Mouse (Mus musculus) gonadal fat pad, adult 2 months (tissue): ENCODE data around the gene Gmcl1. TPM values are rescaled to one million over a fixed set of nuclear protein-coding genes. Genes with fewer than 3 reads are reported as not detected.

ENCODE experiments used
- DNase-seq: peaks from one replicate; pipeline ENCODE4 v3.0.0-alpha.2; 2012; ENCODE audit warnings: low read depth
- polyA plus RNA-seq: library from polyadenylated mRNA; depleted of rRNA; stranded (reverse); fragments of >200 nt; gene quantifications from 2 replicates; pipeline ENCODE4 v1.2.3, GENCODE M21; 2012

Gene Gmcl1
- polyA plus RNA-seq, 1 experiment: 10.5 TPM

DNA sequence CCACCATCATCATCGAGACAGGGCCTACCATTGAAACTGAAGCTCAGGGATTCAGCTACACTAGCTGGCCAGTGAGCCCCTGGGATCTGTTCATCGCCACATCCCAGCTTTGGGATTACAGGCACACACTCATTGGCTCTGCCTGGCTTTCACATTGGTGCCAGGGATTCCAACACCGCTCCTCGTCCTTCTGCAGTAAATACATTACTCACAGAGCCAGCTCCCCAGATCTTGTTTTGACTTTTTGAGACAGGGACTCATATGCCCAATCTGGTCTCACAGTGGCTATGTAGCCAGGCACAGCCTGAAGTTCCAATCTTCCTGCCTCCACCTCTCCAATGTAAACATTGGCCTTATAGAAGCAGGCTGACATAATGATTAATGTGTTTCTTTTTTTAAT lies 3.1 kb upstream of the Gmcl1 start:
- DNase-seq: no peak

DNA sequence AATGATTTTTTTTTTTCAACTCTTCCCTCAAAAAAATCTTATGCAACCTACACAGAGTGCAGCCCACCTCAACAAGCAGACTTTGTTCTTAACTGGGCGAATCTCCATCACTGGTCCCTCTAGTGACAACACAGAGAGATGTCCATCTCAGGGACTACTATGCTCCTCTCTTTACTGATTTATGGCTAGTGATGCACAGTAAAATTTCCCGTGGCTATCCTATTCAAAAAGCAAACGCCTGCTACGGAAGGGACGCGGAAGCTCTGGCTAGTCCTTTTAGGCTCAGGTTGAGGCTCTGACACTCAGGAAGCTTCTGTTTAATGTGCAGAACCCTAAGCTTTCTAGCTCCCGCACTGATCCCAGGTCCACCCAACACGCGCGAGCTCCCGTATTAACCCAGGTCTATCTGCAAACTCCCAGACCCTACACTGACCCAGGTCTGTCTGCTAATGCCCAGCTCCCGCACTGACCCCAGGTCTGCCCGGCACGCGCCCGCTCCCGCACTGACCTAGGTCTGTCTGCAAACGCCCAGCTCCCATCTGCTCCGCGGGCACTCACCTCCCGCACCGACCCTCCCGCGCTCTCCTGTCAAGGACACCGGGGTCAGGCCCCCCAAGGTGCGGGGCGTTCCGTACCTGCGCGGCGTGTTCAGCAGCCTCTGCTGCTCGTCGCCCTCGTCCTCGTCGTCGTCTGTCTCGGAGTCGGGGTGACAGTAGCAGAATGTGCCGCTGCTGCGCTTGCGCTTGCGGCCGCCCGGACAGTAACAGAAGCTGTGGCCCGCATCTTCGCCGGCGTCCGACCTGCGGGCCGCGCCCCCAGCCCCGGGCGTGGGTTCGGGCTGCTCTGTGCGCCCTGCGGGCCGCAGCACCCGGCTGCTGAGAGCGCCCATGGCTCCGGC lies 658 bp downstream of the Gmcl1 start:
- DNase-seq: no peak

DNA sequence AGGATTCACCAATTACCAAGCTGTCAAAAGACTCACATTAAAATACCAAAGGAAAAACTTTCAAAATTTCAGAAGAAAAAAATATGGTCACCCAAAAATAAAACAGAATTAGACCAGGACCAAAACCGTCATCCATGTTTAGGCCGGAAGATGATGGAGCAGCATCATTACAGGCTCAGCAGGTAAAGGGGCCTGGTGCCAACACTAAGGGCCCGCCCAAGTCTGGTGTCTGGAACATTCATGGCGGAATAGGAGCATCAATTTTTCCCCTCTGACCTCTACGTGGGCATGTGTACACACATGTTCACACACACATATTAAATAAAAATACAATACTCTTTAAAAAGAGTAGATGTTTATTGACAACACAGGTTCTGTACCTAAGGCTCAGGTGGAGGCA lies 4.5 kb downstream of the Gmcl1 start:
- no peak for DNase-seq

DNA sequence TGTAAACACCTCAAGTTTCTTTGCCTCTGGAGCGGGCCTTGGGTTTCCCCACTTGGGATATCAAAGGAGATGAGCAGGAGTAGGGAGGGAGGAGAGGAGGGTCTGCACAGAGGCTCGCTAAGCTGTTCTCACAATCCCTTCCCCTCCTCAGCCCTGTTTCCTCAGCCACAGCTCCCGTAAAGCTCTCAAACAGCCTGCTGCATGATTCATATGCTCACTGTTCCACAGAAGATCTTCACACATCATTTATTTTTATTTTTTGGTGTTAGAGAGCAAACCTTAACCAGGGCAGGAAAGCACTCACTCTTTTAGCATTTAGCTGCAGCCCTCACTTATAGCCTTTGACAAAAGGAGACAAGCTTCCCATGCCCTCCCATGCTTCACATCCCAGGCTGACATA lies 11.2 kb downstream of the Gmcl1 start:
- no peak for DNase-seq

DNA sequence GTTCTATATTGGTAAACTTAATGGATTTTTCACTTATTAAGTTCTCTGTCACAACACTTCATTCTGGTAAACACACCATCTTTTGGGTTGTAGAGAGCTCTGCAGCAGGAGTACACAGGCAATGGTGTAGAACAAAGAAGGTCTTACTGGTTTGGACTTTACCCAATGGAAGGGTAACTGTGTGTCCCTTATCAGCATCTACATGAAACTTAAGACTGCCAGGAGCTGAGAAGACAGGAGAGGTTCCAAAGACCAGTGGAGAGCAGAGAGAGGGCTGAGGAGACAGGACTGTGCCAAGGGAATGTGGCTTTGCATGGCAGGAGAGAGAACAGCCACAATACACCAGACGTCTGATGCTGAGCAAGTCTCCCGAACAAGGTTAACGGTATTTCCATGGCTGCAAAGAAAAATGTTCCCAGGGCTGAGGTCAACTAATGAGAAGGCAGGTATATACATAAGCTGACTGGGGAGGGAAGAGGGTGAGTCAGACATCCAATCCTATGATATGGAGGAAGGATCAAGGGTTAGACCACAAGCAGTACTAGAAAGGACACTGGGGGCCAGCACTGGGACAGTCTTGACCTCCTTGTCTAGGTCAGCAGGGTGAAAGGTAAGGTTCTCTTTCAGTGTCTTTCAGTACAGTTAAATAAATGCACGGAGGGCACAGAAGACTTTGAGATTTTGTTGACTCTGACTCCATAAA lies 25.0 kb downstream of the Gmcl1 start:
- DNase-seq: no peak

DNA sequence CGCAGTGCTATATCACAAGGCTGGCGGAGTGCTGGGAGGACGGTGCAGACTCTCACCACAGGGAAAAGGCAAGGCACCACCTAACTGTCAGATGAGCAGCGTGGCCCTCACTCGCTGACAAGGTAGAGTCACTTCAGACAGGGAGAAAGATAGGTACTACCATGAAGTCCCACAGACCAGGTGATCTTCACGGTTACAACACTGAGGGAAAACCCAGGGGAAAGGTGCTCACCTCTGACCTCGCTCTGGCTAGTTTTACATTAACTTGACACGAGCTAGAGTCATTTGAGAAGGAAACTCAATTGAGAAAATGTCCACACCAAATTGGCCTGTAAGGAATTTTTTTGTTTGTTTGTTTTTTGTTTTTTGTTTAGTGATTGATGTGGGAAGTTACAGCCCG lies 30.6 kb downstream of the Gmcl1 start:
- DNase-seq: no peak

DNA sequence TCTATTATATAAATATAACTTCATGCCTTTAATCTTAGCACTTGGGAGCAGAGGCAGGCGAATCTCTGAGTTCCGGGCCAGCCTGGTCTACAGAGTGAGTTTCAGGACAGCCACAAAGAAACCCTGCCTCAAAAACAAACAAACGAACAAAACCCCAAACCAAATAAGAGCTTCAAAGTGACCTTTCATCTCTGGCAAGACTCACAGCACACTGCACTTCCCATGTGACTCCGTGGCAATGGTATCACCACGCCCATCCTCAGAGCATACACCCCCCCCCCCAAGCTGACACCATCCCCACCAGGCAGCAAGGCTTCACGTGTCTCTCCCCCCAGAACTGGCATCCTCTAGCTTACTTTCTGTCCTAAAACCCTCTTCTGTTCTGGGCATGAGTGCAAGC lies 35.3 kb downstream of the Gmcl1 start:
- no peak for DNase-seq

DNA sequence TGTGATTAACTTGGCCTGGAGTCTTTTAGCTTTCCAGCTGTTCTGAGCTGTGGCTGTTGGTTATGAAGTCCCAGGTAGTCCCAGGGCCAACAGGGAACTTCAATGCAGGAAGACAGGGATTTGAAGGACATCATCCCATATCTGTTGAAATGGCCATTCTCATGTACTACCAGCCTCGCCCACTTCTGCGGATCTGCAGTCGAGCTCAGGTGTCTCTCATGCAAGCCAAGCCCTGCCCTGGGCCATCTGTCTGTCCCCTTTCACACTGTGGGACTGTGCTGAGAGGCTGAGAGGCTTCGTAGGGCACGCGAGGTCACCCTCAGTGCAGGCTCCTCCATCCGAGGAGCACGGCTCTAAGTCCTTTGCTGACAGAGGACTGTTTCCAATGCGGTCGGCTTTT lies 37.0 kb downstream of the Gmcl1 start:
- no peak for DNase-seq

DNA sequence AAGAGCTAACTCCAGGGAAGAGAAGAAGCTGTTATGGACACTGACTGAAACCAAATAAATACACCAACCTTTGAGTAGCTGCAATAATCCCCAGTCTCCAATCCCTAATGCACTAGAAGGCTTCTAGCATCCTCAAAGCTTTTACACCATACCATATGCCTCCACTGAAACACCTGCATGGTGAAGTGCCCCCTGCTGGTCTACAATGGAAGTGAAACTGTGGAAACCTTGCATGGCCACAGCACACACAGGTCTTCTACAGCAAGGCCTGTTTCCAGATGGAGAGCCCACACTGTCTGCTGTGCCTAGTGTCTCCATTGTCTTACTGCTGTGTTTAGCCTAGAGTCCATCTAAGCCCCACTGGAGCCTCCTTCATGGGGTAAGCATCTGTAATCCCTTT lies 38.7 kb downstream of the Gmcl1 start:
- no peak for DNase-seq

DNA sequence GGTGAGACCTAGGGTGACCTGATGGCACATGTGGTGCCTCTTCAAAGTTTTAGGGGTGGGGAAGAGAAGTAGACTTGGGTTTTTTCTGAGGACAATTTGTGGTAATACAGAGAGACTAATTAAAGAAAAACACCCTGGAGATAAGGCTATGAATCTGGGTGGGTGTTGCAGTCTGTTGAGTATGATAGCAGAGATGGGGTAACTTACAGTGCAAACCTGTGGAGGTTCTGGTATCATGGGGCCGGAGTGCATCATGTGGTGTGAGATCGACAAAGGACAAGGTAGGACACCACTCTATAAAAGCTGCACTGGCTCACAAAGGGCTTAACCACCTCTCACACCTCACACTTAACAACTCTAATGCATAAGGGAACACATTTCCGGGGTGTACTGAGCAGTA lies 43.5 kb downstream of the Gmcl1 start:
- no peak for DNase-seq

DNA sequence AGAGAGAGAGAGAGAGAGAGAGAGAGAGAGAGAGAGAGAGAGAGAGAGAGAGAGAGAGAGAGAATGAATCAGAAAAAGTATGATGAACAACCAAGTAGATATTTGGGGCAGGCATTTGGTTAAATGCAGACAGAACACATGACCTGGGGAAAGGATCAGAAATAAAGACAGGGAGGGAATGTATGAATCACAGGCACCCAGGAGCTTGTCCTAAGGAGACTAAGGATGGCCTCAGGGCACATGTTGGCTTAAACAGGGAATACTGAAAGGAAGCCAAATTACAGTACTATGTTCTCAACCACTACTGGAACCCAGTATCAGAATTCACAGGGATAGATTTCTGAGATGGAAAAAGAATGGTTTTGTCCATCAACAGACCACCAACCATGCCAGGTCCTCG lies 46.2 kb downstream of the Gmcl1 start:
- no peak for DNase-seq

DNA sequence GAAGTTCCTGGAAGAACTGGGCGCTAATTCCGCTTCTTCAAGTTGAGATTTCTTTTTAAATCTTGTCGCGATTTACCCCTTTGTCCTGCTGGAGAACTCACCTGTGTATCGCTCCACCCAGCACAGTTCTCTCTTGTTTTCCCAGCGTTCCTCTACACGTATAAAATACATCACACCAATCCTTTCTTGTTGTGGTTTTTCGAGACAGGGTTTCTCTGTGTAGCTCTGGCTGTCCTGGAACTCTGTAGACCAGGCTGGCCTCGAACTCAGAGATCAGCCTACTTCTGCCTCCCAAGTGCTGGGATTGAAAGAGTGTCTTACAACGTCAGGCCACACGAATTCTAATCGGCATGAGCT lies 48.5 kb downstream of the Gmcl1 start:
- no peak for DNase-seq

DNA sequence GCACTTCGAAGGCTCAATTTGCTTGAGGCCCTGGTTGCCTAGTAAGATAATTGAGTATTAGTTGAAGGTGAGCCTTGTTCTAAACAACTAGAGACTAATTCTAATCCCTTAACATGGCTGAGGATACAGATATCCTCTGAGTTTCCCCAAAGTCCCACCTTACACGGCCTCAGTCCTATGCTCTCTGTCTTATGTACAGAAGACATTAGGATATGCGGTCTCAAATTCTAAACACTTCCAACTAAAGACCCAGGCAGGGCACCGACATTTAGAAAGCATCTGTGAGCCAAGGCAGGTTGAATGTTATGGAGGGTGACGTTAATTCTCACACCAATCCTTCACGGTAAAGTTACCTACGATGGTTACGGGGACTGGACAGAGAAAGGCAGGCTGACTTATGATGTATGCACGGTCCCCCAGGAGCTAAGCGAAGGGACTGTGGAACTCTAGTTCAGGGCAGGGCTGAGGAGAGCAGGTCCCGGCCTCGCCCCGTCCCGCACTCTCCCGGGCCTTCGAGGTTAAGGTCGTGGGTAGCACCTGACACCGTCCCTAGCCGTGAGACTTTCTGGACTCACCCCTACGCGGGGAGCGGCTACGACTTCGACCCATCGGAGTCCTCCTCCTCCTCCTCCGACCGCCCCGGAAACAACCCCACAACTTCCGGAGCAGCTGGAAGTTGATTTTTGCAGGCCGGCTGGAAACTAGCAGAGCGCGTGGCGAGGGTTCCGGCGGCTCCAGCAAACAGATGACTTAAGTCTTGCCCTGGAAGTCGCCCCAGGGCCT lies 49.1 kb downstream of the Gmcl1 start, which contains the start of gene Snrnp27:
Gene Snrnp27 (minus strand): TSS at position 651 of the 783 bp plus-strand sequence.
- DNase-seq: peak; percentile 52

DNA sequence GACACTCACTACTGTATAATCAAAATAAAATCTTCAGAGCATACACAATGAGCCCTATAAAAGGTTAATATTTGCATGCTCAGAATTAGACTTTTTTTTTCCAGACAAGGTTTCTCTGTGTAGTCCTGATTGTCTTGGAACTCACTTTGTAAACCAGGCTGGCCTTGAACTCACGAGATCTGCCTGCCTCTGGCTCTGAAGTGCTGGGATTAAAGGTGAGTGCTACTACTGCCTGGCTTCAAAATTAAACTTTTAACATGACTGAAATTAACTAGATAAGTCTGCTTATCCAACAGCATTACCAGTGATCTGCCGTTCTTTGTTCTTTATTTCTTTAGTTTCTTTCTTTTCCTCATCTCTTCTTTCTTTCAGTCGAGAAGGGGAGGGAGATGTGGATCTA lies 51.9 kb downstream of the Gmcl1 start:
- DNase-seq: no peak

DNA sequence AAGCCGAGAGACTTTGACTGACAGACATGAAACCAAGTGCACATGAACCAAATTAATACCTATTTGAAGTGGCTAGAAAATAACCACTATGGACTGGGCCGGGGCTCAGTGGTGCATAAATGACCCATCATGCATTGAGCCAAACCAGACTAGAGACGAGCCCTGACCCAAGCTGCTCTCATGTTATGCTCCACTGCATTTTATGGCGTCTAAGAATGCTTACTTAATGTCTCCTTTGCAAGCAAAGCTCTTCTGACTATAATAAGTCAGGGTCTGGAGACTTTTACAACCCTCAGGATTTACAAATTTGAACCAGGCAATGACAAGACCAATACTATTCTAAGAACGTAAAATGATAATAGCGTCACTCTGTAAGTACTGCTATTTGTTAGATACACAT lies 54.8 kb downstream of the Gmcl1 start:
- DNase-seq: no peak

DNA sequence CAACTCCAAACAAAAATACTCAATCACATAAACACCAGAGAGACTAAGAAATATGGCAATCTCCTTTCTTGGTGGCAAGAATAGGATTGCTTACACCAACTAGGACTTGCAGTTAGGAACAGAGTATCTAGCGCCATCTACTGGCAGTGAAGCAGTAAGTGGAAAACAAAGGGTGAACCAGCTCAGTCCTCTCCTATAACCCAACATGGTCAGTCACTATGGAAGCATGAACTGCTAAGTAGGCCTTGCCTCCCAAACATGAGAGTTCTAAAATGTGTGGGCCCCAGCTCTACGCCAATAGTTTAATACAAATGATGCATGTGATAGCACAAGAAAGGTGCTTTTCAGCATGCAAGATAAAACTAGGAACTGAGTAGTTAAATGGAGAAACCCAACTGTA lies 62.3 kb downstream of the Gmcl1 start:
- DNase-seq: no peak

DNA sequence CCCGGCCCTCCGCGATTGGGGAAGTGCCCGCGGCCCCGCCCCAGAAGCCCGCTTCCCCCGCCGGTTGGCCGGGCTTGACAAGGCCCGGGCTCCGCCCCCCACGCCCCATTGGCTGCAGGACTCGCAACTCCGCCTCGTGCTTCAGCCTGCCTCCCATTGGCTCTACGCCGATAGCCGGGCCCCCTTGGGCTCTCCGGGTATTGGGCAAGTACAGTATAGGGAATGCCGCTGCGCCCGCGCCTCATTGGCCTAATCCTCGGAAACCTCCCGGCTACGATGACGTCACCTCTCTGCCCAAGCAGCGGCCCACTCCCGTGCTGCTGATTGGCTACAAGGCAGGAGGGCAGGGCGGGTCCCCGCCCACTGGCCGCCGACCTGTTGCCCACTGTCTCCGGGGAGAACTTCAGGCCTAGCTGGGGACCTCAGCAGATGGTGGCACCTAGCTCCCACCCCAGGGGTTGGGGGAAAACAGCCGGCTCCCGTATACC lies 63.9 kb downstream of the Gmcl1 start:
- peak; percentile 87 for DNase-seq

DNA sequence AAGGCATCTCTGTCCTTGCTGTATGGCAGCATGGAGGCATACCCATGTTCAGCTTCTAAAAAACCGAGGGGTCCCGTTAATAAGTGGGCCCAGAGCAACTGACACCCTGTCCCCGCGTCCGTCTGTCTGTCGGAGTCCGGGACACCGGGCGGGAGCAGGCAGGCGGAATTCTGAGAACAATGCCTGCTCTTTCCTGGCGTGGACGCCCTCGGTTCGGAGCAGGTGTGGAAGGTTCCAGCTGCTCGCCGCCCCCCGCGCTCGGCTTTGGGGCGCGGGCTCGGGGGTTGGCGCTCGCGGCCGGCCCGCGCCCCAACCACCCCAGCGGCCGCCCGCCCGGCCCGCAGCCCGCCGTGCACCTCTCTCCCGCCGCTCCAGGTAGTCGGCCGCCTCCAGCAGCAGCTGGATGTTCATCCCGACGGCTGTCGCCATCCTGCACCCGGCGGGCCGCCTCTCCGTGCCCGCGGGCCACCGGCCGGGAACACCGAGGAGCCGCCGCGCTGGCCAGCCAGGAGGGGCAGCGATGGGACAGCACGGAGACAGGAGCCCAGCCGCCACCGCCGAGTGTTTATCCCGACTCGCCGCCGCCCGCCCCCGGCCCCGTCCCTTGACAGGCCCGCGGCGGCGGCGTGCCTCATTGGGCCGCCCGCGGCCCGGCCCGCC lies 64.5 kb downstream of the Gmcl1 start, which contains the start of gene Mxd1:
Gene Mxd1 (minus strand): TSS at position 582 of the 660 bp plus-strand sequence.
- DNase-seq: no peak

DNA sequence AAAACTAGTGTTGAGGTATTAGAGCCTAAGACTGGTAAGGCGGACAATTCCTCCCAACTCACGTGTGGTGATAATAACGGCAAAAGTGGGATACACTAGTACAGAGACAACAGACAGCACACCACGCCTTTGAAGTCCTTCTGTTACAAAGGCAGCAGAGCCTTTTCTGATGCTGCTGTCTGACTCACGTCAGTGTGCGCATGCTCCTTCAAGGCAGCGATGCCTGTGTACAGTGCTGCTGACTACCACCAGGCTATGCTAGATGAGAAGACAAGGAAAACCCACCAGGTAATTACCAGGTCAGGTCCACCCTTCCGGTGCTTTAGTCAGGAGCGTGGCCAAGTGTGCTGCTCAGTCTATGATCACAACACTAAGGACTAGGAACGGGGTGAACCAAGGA lies 66.1 kb downstream of the Gmcl1 start:
- DNase-seq: no peak

DNA sequence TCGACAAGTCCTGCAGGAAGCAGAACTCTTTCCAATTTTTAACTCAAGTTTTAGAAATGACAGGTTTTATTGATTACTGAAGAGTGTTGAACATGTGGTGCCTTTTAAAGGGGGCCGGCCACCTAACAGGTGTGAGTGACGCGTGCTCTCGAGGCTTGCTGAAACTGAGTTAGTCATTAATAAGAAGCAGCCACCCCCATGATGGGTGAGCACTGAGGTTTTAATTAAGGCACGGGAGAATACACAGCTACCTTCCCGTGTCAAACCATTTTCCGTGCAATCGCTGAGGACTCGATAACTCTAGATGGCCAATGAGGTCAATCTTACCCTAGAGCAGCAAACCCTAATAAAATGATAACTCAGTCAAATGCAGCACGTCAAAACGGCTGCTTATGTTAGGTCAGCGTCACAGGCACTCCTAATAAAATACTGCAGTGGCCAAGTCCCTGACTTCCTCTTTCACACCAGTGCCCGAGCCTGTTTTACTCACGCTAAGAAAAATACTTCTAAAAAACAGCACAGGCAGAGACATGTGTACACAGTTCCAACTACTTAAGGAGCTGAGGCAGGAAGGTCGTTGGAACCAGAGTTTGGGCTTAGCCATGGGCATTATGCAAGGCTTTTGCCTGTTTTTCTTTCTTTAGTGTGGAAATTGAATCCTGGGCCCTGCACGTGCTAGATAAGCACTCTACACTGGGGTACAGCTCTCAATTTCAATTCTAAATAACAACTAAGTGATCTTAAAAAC lies 67.4 kb downstream of the Gmcl1 start:
- no peak for DNase-seq

DNA sequence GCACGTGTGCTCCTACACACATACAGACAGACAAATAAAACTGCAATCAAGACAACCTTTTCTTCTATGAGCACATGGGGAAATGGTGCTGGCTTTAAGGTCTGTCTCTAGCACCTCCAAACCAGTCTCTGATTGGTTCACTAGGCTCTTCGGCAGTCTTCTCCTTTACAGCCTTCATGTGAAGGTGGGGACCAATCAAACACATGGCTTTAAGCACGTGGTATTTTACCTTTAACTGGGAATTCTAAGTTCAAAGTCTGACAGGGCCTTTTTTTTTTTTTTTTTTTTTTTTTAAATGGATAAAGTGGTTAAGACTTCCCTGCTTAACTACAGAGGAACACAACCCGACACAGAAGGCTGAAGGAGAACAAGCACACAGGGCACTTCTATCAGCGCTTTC lies 68.1 kb downstream of the Gmcl1 start:
- DNase-seq: no peak
